ENCODE assay signal across 10 mouse cellular contexts in genomic region chr12:91932490-91933361, GRCm38 (mm10).
A peak's percentile ranks its signal among the peaks of the same experiment; 100 is the strongest.
DNase-seq lines count a peak whose midpoint lies in the region; ATAC-seq and TF ChIP-seq lines count a peak whose summit lies in the region.
"Had no signal": no experiment of that assay in that cellular context is flagged by ENCODE, and none has a peak within 500 bp of the region (broad histone marks: within the 10 kb centered on the region; RNA-seq: fewer than 3 reads in every experiment).

No protein-coding gene starts in this region.

- intact Hi-C loops in left cerebral cortex, postnatal 4 days (cut with DNase I) = no loop called here

- no peak for TF ChIP-seq POLR2A in kidney, adult 2 months (IDR thresholded peaks at IDR 0.05; ENCODE audit: low read depth, low read length)

- no peaks in the 10 kb centered on the region for H3K36me3 ChIP-seq in kidney, adult 2 months (ENCODE audit: control insufficient read depth, insufficient read depth, low read length)
- H3K36me3 ChIP-seq in kidney, embryonic 15.5 days = no peaks in the 10 kb centered on the region
- no peaks in the 10 kb centered on the region for H3K36me3 ChIP-seq in midbrain, postnatal 0 days (ENCODE audit: insufficient read depth, low read length)
- no peaks in the 10 kb centered on the region for H3K36me3 ChIP-seq in midbrain, embryonic 16.5 days (ENCODE audit: control insufficient read depth, insufficient read depth, low read length)
- H3K36me3 ChIP-seq: heart, embryonic 15.5 days; neural tube, embryonic 15.5 days had no signal

- TF ChIP-seq CTCF in kidney, adult 2 months (conservative IDR thresholded peaks at IDR 0.05; ENCODE audit: insufficient read depth, insufficient read length, low read depth, low read length) = no peak
- TF ChIP-seq CTCF in midbrain, postnatal 0 days (IDR thresholded peaks at IDR 0.05) = peak; percentile 63

- no peak overlapping the region for H3K4me2 ChIP-seq in kidney, embryonic 15.5 days
- no peak overlapping the region for H3K4me2 ChIP-seq in midbrain, postnatal 0 days (ENCODE audit: low read depth, low read length, poor library complexity, severe bottlenecking)
- no peak overlapping the region for H3K4me2 ChIP-seq in midbrain, embryonic 16.5 days (ENCODE audit: low read length)
- H3K4me2 ChIP-seq: heart, embryonic 15.5 days; neural tube, embryonic 15.5 days had no signal

- H3K4me1 ChIP-seq in kidney, adult 2 months (ENCODE audit: control insufficient read depth, insufficient read depth, low read length) = no peaks in the 10 kb centered on the region
- no peaks in the 10 kb centered on the region for H3K4me1 ChIP-seq in kidney, embryonic 15.5 days
- no peaks in the 10 kb centered on the region for H3K4me1 ChIP-seq in midbrain, postnatal 0 days (ENCODE audit: insufficient read depth, low read length)
- no peaks in the 10 kb centered on the region; the same call in 1 of the 2 replicates for H3K4me1 ChIP-seq in midbrain, embryonic 16.5 days (ENCODE audit: control insufficient read depth, insufficient read depth, low read length)
- H3K4me1 ChIP-seq: heart, embryonic 15.5 days; neural tube, embryonic 15.5 days had no signal

- no peak for ATAC-seq in kidney, embryonic 15.5 days (replicated peaks; ENCODE audit: low FRiP score)
- no peak for ATAC-seq in midbrain, postnatal 0 days (ENCODE audit: low FRiP score)
- ATAC-seq in midbrain, embryonic 16.5 days = no peak

- no peaks in the 10 kb centered on the region for H3K9me3 ChIP-seq in kidney, embryonic 15.5 days (replicated peaks)
- no peaks in the 10 kb centered on the region for H3K9me3 ChIP-seq in midbrain, postnatal 0 days (ENCODE audit: low read length)
- no peaks in the 10 kb centered on the region for H3K9me3 ChIP-seq in midbrain, embryonic 16.5 days (replicated peaks; ENCODE audit: control insufficient read depth, low read length, poor library complexity, severe bottlenecking)
- H3K9me3 ChIP-seq: heart, embryonic 15.5 days; neural tube, embryonic 15.5 days had no signal

- no peaks in the 10 kb centered on the region for H3K27me3 ChIP-seq in kidney, adult 2 months (replicated peaks; ENCODE audit: control insufficient read depth, insufficient read depth, low read length)
- no peaks in the 10 kb centered on the region for H3K27me3 ChIP-seq in kidney, embryonic 15.5 days
- H3K27me3 ChIP-seq in midbrain, postnatal 0 days (ENCODE audit: insufficient read depth, low read length) = no peaks in the 10 kb centered on the region
- H3K27me3 ChIP-seq in midbrain, embryonic 16.5 days (ENCODE audit: control insufficient read depth, insufficient read depth, low read depth, low read length) = no peaks in the 10 kb centered on the region
- H3K27me3 ChIP-seq: heart, embryonic 15.5 days; neural tube, embryonic 15.5 days had no signal

- H3K9ac ChIP-seq in kidney, embryonic 15.5 days = no peak overlapping the region
- H3K9ac ChIP-seq in midbrain, postnatal 0 days (replicated peaks; ENCODE audit: low read length, poor library complexity, severe bottlenecking) = no peak overlapping the region
- H3K9ac ChIP-seq in midbrain, embryonic 16.5 days (ENCODE audit: low read depth, low read length) = no peak overlapping the region
- H3K9ac ChIP-seq: heart, embryonic 15.5 days; neural tube, embryonic 15.5 days had no signal

- H3K4me3 ChIP-seq in kidney, adult 2 months (ENCODE audit: insufficient read depth, low read depth, low read length) = no peak overlapping the region
- no peak overlapping the region for H3K4me3 ChIP-seq in kidney, embryonic 15.5 days (replicated peaks)
- H3K4me3 ChIP-seq in midbrain, postnatal 0 days (ENCODE audit: low read depth, low read length) = no peak overlapping the region
- H3K4me3 ChIP-seq in midbrain, embryonic 16.5 days (ENCODE audit: low read depth, low read length) = no peak overlapping the region
- H3K4me3 ChIP-seq: heart, embryonic 15.5 days; neural tube, embryonic 15.5 days had no signal

- WGBS in kidney, adult 2 months = 33% methylated on average over 7 of the region's 7 CpGs
- WGBS in kidney, embryonic 15.5 days = 35% methylated on average over 7 of the region's 7 CpGs
- WGBS in midbrain, postnatal 0 days = 60% methylated on average over 7 of the region's 7 CpGs
- WGBS in midbrain, embryonic 16.5 days = 69% methylated on average over 7 of the region's 7 CpGs

- peak; percentile 7 for DNase-seq in kidney, adult 2 months
- peak; percentile 80 for DNase-seq in midbrain, postnatal 0 days (ENCODE audit: low spot score)
- peak; percentile 53 for DNase-seq in hindlimb bud, embryonic 11.5 days (ENCODE audit: extremely low spot score, low read depth, low spot score)
- peak; percentile 35 for DNase-seq in telencephalon, adult 2 months (ENCODE audit: low read depth, low spot score)
- DNase-seq in cerebellum, postnatal 36 days = no peak
- no peak for DNase-seq in left cerebral cortex, postnatal 4 days

- no peak overlapping the region for H3K27ac ChIP-seq in kidney, adult 2 months (ENCODE audit: insufficient read depth, low read depth, low read length)
- no peak overlapping the region for H3K27ac ChIP-seq in kidney, embryonic 15.5 days
- no peak overlapping the region for H3K27ac ChIP-seq in midbrain, postnatal 0 days (ENCODE audit: low read depth, low read length)
- H3K27ac ChIP-seq in midbrain, embryonic 16.5 days (ENCODE audit: low read length) = no peak overlapping the region
- H3K27ac ChIP-seq: heart, embryonic 15.5 days; neural tube, embryonic 15.5 days had no signal

Comparison
In these comparisons a context has a peak if more than half of its experiments do, and no peak if none do; other contexts are left out.
1. DNase-seq: peak in kidney, adult 2 months (single experiment), midbrain, postnatal 0 days (single experiment), hindlimb bud, embryonic 11.5 days (single experiment) and telencephalon, adult 2 months (single experiment); none in cerebellum, postnatal 36 days (0 of 2) and left cerebral cortex, postnatal 4 days (single experiment).